Mouse (Mus musculus) myocyte (in vitro differentiated cells): ENCODE results near the gene Grb10.

ENCODE experiments used
- CEBPB ChIP-seq: IDR thresholded peaks from 2 replicates; pipeline ENCODE4 v1.6.1; 2011; ENCODE audit warnings: mild to moderate bottlenecking, moderate library complexity; ENCODE audit not compliant: poor library complexity, insufficient read depth, severe bottlenecking
- MAX ChIP-seq: IDR thresholded peaks from one replicate; pipeline ENCODE4 v1.6.1; 2011; ENCODE audit warnings: low read depth, mild to moderate bottlenecking, control low read depth
- MYOD1 ChIP-seq, 3 experiments: IDR thresholded peaks; one replicate each; pipeline ENCODE4 v1.6.1; 2011; ENCODE audit warnings: control low read depth in 2 of 3, low read depth in 2 of 3, mild to moderate bottlenecking in 2 of 3, moderate library complexity in 1 of 3; ENCODE audit not compliant: insufficient read length in 2 of 3, control insufficient read depth in 1 of 3
- POLR2A ChIP-seq: IDR thresholded peaks from one replicate; pipeline ENCODE4 v1.6.1; 2011; ENCODE audit warnings: low read depth, mild to moderate bottlenecking, control low read depth, moderate library complexity; ENCODE audit not compliant: insufficient read length
- USF1 ChIP-seq: IDR thresholded peaks from one replicate; pipeline ENCODE4 v1.6.1; 2011; ENCODE audit warnings: low read depth, mild to moderate bottlenecking, control low read depth, moderate library complexity

DNA sequence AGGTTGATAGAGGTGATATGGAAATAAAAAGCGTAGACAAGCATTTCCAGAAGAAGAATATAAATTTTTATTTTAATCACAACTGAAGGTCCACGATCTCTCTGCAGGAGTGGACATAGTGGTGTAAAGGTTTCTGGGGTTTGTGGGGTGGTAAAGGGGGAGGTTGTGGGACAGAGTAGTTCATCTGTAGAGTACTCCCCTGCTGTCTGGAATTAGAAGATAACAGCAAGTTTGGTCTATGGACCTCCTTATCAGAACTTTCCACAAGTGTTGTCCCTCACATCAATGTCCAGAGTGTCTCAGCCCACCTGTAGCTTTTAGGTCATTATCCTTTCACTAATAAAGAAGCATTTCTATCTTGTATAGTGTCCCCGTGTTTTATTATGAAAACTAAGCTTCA lies 43.2 kb upstream of the Grb10 start:
- TF ChIP-seq POLR2A: no peak
- TF ChIP-seq MAX: no peak
- no peak for TF ChIP-seq MYOD1 (IDR thresholded peaks at IDR 0.05; ENCODE audit: control insufficient read depth in 1 of 3, insufficient read length in 2 of 3, low read depth in 2 of 3)
- no peak for TF ChIP-seq USF1
- no peak for TF ChIP-seq CEBPB
